Mouse (Mus musculus): ENCODE measurements around the gene Fancc. TPM values are rescaled to one million over a fixed set of nuclear protein-coding genes. Genes with fewer than 3 reads are reported as not detected.

Gene Fancc
- polyA plus RNA-seq, 1 experiment from 2014 or later = 15.5 TPM

- 90% methylated on average over 3 of the region's 3 CpGs for WGBS
- H3K27me3 ChIP-seq = no peaks in the 10 kb centered on the region
- H3K9me3 ChIP-seq = no peaks in the 10 kb centered on the region
- no peaks in the 10 kb centered on the region for H3K36me3 ChIP-seq
- no peak overlapping the region for H3K4me3 ChIP-seq
- H3K27ac ChIP-seq (replicated peaks) = no peak overlapping the region
- ATAC-seq (ENCODE audit: low FRiP score, low read depth) = no peak
- H3K4me2 ChIP-seq = no peak overlapping the region
- no peak overlapping the region for H3K9ac ChIP-seq
- H3K4me1 ChIP-seq (replicated peaks) = peaks cover 13% of the 10 kb centered on the region
Observed at GRCm38 (mm10) chr13:63309563-63309962, 187.5 kb downstream of the Fancc start.

GRCm38 (mm10) chr13:63306768-63307167 is 190.3 kb downstream of the Fancc start:
- Histone ChIP-seq H3K4me1 (replicated peaks) (peaks cover 13% of the 10 kb centered on the region), H3K36me3 (peaks cover 9% of the 10 kb centered on the region; the same call in 1 of the 2 replicates), H3K27ac (replicated peaks) (no peak overlapping the region), H3K9me3 (no peaks in the 10 kb centered on the region), H3K4me2 (no peak overlapping the region), H3K27me3 (no peaks in the 10 kb centered on the region), H3K4me3 (no peak overlapping the region), H3K9ac (no peak overlapping the region)
- ATAC-seq (ENCODE audit: low FRiP score, low read depth) = no peak
- WGBS = 80% methylated on average over 5 of the region's 5 CpGs

- no peaks in the 10 kb centered on the region for H3K9me3 ChIP-seq
- peak; percentile 63 for ATAC-seq (ENCODE audit: low FRiP score, low read depth)
- no peak overlapping the region for H3K4me2 ChIP-seq
- 42% methylated on average over 16 of the region's 16 CpGs for WGBS
- no peaks in the 10 kb centered on the region for H3K27me3 ChIP-seq
- no peak overlapping the region for H3K27ac ChIP-seq (replicated peaks)
- peaks cover 9% of the 10 kb centered on the region for H3K36me3 ChIP-seq
- H3K9ac ChIP-seq = no peak overlapping the region
- H3K4me1 ChIP-seq (replicated peaks) = peaks cover 13% of the 10 kb centered on the region
- no peak overlapping the region for H3K4me3 ChIP-seq
Observed at GRCm38 (mm10) chr13:63305160-63306011, 191.7 kb downstream of the Fancc start.

- 54% methylated on average over 3 of the region's 3 CpGs for WGBS
- Histone ChIP-seq H3K27ac (replicated peaks) (no peak overlapping the region), H3K9me3 (no peaks in the 10 kb centered on the region), H3K9ac (no peak overlapping the region), H3K4me3 (no peak overlapping the region), H3K4me2 (no peak overlapping the region), H3K36me3 (peaks cover 9% of the 10 kb centered on the region), H3K27me3 (no peaks in the 10 kb centered on the region), H3K4me1 (replicated peaks) (peaks cover 13% of the 10 kb centered on the region)
- ATAC-seq (ENCODE audit: low FRiP score, low read depth) = 0 out of 2 replicates have a peak, but pooled peaks have one; percentile 0
Observed at GRCm38 (mm10) chr13:63304799-63305159, 192.3 kb downstream of the Fancc start.

GRCm38 (mm10) chr13:63304124-63304792 is 192.8 kb downstream of the Fancc start:
- no peak for ATAC-seq (ENCODE audit: low FRiP score, low read depth)
- no peak overlapping the region for H3K4me2 ChIP-seq
- peaks cover 13% of the 10 kb centered on the region for H3K4me1 ChIP-seq (replicated peaks)
- 73% methylated on average over 6 of the region's 6 CpGs for WGBS
- H3K9me3 ChIP-seq = no peaks in the 10 kb centered on the region
- H3K9ac ChIP-seq = no peak overlapping the region
- peaks cover 9% of the 10 kb centered on the region for H3K36me3 ChIP-seq
- no peak overlapping the region for H3K4me3 ChIP-seq
- H3K27ac ChIP-seq (replicated peaks) = no peak overlapping the region
- H3K27me3 ChIP-seq = no peaks in the 10 kb centered on the region

GRCm38 (mm10) chr13:63302381-63302780 is 194.7 kb downstream of the Fancc start:
- Histone ChIP-seq H3K27ac (replicated peaks) (no peak overlapping the region), H3K9ac (no peak overlapping the region), H3K36me3 (peaks cover 9% of the 10 kb centered on the region), H3K27me3 (no peaks in the 10 kb centered on the region), H3K4me3 (no peak overlapping the region), H3K4me2 (no peak overlapping the region), H3K4me1 (replicated peaks) (peaks cover 13% of the 10 kb centered on the region), H3K9me3 (no peaks in the 10 kb centered on the region)
- WGBS = 92% methylated on average over 5 of the region's 5 CpGs
- ATAC-seq (ENCODE audit: low FRiP score, low read depth) = no peak

GRCm38 (mm10) chr13:63301764-63302209 is 195.3 kb downstream of the Fancc start:
- 50% methylated on average over 3 of the region's 3 CpGs for WGBS
- no peak overlapping the region for H3K4me3 ChIP-seq
- ATAC-seq (ENCODE audit: low FRiP score, low read depth) = no peak
- peaks cover 9% of the 10 kb centered on the region for H3K36me3 ChIP-seq
- H3K4me1 ChIP-seq (replicated peaks) = peaks cover 13% of the 10 kb centered on the region
- H3K4me2 ChIP-seq = no peak overlapping the region
- H3K9me3 ChIP-seq = no peaks in the 10 kb centered on the region
- H3K27me3 ChIP-seq = no peaks in the 10 kb centered on the region
- no peak overlapping the region for H3K27ac ChIP-seq (replicated peaks)
- no peak overlapping the region for H3K9ac ChIP-seq

- no peak for ATAC-seq (ENCODE audit: low FRiP score, low read depth)
- Histone ChIP-seq H3K36me3 (peaks cover 9% of the 10 kb centered on the region), H3K9ac (no peak overlapping the region), H3K4me1 (replicated peaks) (peaks cover 12% of the 10 kb centered on the region), H3K4me2 (no peak overlapping the region), H3K4me3 (no peak overlapping the region), H3K27ac (replicated peaks) (no peak overlapping the region), H3K9me3 (no peaks in the 10 kb centered on the region), H3K27me3 (no peaks in the 10 kb centered on the region)
- 88% methylated on average over 7 of the region's 7 CpGs for WGBS
Observed at GRCm38 (mm10) chr13:63300929-63301328, 196.1 kb downstream of the Fancc start.

- H3K27me3 ChIP-seq = no peaks in the 10 kb centered on the region
- no peak overlapping the region for H3K4me2 ChIP-seq
- H3K9me3 ChIP-seq = no peaks in the 10 kb centered on the region
- peaks cover 15% of the 10 kb centered on the region for H3K4me1 ChIP-seq (replicated peaks)
- H3K9ac ChIP-seq = no peak overlapping the region
- no peak overlapping the region for H3K4me3 ChIP-seq
- no peak overlapping the region for H3K27ac ChIP-seq (replicated peaks)
- no peak for ATAC-seq (ENCODE audit: low FRiP score, low read depth)
- 92% methylated on average over 5 of the region's 5 CpGs for WGBS
- peaks cover 9% of the 10 kb centered on the region for H3K36me3 ChIP-seq
Observed at GRCm38 (mm10) chr13:63298931-63299330, 198.1 kb downstream of the Fancc start.

GRCm38 (mm10) chr13:63297933-63298332 is 199.1 kb downstream of the Fancc start:
- Histone ChIP-seq H3K9ac (no peak overlapping the region), H3K4me3 (no peak overlapping the region), H3K36me3 (peaks cover 5% of the 10 kb centered on the region; the same call in 1 of the 2 replicates), H3K4me1 (replicated peaks) (peaks cover 15% of the 10 kb centered on the region), H3K27ac (replicated peaks) (no peak overlapping the region), H3K9me3 (no peaks in the 10 kb centered on the region), H3K4me2 (no peak overlapping the region), H3K27me3 (no peaks in the 10 kb centered on the region)
- WGBS = 80% methylated on average over 3 of the region's 3 CpGs
- ATAC-seq (ENCODE audit: low FRiP score, low read depth) = no peak

- Histone ChIP-seq H3K4me1 (replicated peaks) (peaks cover 15% of the 10 kb centered on the region), H3K9ac (no peak overlapping the region), H3K27me3 (no peaks in the 10 kb centered on the region), H3K36me3 (no peaks in the 10 kb centered on the region; the same call in 1 of the 2 replicates), H3K27ac (replicated peaks) (no peak overlapping the region), H3K4me2 (no peak overlapping the region), H3K9me3 (no peaks in the 10 kb centered on the region), H3K4me3 (no peak overlapping the region)
- no peak for ATAC-seq (ENCODE audit: low FRiP score, low read depth)
- WGBS = 92% methylated on average over 2 of the region's 2 CpGs
Observed at GRCm38 (mm10) chr13:63297003-63297402, 200.1 kb downstream of the Fancc start.

GRCm38 (mm10) chr13:63296300-63296699 is 200.8 kb downstream of the Fancc start:
- Histone ChIP-seq H3K27me3 (no peaks in the 10 kb centered on the region), H3K4me3 (no peak overlapping the region), H3K27ac (replicated peaks) (no peak overlapping the region), H3K4me2 (no peak overlapping the region), H3K4me1 (replicated peaks) (peaks cover 15% of the 10 kb centered on the region), H3K36me3 (no peaks in the 10 kb centered on the region; the same call in 1 of the 2 replicates), H3K9ac (no peak overlapping the region), H3K9me3 (no peaks in the 10 kb centered on the region)
- WGBS = 87% methylated on average over 11 of the region's 11 CpGs
- no peak for ATAC-seq (ENCODE audit: low FRiP score, low read depth)

Measured in hindbrain, embryonic 15.5 days (tissue).